Mouse (Mus musculus) bone marrow, adult 2 months (tissue): ENCODE data around the gene Gpr179. TPM values are rescaled to one million over a fixed set of nuclear protein-coding genes. Genes with fewer than 3 reads are reported as not detected.

Experiments used
- H3K27ac ChIP-seq: fragments of 200-500 bp; 2 replicates; pipeline ENCODE4 v1.5.1; 2012; ENCODE audit warnings: low read depth, mild to moderate bottlenecking, control low read depth, inconsistent platforms, low read length; ENCODE audit not compliant: control insufficient read depth, poor library complexity, insufficient read depth
- H3K4me1 ChIP-seq: fragments of 200-500 bp; 2 replicates; pipeline ENCODE4 v1.6.1; 2011; ENCODE audit warnings: low read length; ENCODE audit not compliant: control insufficient read depth, insufficient read depth
- H3K4me3 ChIP-seq: fragments of 200-500 bp; replicated peaks from 2 replicates; pipeline ENCODE3; 2011; ENCODE audit warnings: mild to moderate bottlenecking, low read depth, low read length, control low read depth; ENCODE audit not compliant: control insufficient read depth
- CTCF ChIP-seq: fragments of 200-500 bp; IDR thresholded peaks from 2 replicates; pipeline ENCODE4 v1.5.1; 2011; ENCODE audit warnings: low read length, control low read depth; ENCODE audit not compliant: control insufficient read depth, insufficient read depth
- POLR2A ChIP-seq: fragments of 200-500 bp; IDR thresholded peaks from 2 replicates; pipeline ENCODE4 v1.6.1; 2011; ENCODE audit warnings: low read depth, mild to moderate bottlenecking, control low read depth, low read length, borderline replicate concordance; ENCODE audit not compliant: control insufficient read depth
- WGBS: fragments of 180-500 bp; shearing (Covaris S2); methylation state at CpG from one replicate; pipeline ENCODE4 v1.1.7; 2018; 5-methylcytosine and 5-hydroxymethylcytosine counted together
- polyA plus RNA-seq: library from polyadenylated mRNA; stranded (reverse); fragments of >200 nt; gene quantifications from 2 replicates; pipeline ENCODE4 v1.2.4, GENCODE M21; 2011; ENCODE audit warnings: low replicate concordance; ENCODE audit not compliant: missing spikeins, insufficient read depth, insufficient read length

The Gpr179 gene
- not detected in 2 replicates for polyA plus RNA-seq

DNA sequence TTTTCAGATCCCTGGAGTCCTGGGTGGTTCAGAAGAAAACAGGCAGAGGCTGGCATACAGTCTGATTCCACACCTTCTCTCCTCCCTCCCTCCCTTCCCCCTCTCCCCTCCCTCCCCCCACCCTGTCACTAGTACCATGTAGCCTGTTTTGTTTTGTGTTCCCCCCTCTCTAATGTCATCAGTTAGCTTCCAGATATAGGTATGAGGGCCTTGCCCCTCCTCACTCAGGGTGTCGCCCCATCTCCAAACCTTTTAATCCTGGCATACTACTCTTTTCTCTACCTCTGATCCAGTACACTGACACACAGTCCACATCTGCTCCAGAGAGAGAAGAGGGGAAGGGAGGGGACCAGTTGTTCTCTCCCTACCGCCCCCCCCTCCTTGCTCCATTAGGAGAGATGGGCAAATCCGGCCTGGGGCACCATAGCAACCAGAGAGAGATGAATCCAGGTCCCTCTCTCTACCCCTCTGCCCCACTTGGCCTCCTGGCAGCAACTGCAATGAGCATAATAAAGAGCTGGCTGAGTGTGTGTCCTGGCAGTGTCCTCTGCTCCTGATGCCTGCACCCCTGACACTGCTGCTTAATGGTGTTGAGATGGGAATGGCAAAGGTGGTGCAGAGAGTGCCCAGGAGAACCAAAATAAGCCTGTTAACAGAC lies at the start of gene Gpr179:
Gpr179 (minus strand) TSS at position 51 of the 658 bp plus-strand sequence.
- Histone ChIP-seq H3K4me1 (peaks cover 2% of the 10 kb centered on the region; the same call in 1 of the 2 replicates), H3K4me3 (no peak within 1 kb of the TSS), H3K27ac (no peak within 1 kb of the TSS)
- whole genome bisulfite sequencing: 79% methylated on average over 3 of the region's 3 CpGs
- TF ChIP-seq CTCF: no peak
- no peak for TF ChIP-seq POLR2A

GRCm38 (mm10) chr11:97401082-97401481 lies 49.2 kb upstream of the Gpr179 start:
- no peak overlapping the region for H3K4me3 ChIP-seq
- TF ChIP-seq CTCF (no peak), POLR2A (no peak)
- whole genome bisulfite sequencing: 32% methylated on average over 6 of the region's 6 CpGs
- peak overlapping the region; percentile 41; the same call in 1 of the 2 replicates for H3K27ac ChIP-seq
- peaks cover 1% of the 10 kb centered on the region for H3K4me1 ChIP-seq

- peak overlapping the region; percentile 5 for H3K4me3 ChIP-seq
- H3K27ac ChIP-seq: no peak overlapping the region
- 4% methylated on average over 23 of the region's 23 CpGs for WGBS
- peaks cover 1% of the 10 kb centered on the region for H3K4me1 ChIP-seq
- TF ChIP-seq CTCF (peak; percentile 95), POLR2A (peak; percentile 47; the same call in 1 of the 2 replicates)
Measured at GRCm38 (mm10) chr11:97399958-97400710, 48.3 kb upstream of the Gpr179 start.

- TF ChIP-seq CTCF (no peak), POLR2A (no peak)
- H3K27ac ChIP-seq: no peak overlapping the region
- peaks cover 2% of the 10 kb centered on the region; the same call in 1 of the 2 replicates for H3K4me1 ChIP-seq
- H3K4me3 ChIP-seq: no peak overlapping the region
- WGBS: 81% methylated on average over 2 of the region's 2 CpGs
Measured at GRCm38 (mm10) chr11:97398506-97398905, 46.6 kb upstream of the Gpr179 start.

- Histone ChIP-seq H3K4me3 (no peak overlapping the region), H3K27ac (no peak overlapping the region), H3K4me1 (peaks cover 2% of the 10 kb centered on the region; the same call in 1 of the 2 replicates)
- no peak for TF ChIP-seq CTCF
- TF ChIP-seq POLR2A: no peak
- WGBS: 22% methylated on average over 11 of the region's 11 CpGs
Measured at GRCm38 (mm10) chr11:97394146-97394545, 42.3 kb upstream of the Gpr179 start.

- no peak overlapping the region for H3K27ac ChIP-seq
- H3K4me1 ChIP-seq: peaks cover 2% of the 10 kb centered on the region; the same call in 1 of the 2 replicates
- 63% methylated on average over 11 of the region's 11 CpGs for WGBS
- TF ChIP-seq POLR2A: no peak
- TF ChIP-seq CTCF: no peak
- no peak overlapping the region for H3K4me3 ChIP-seq
Measured at GRCm38 (mm10) chr11:97393658-97394057, 41.8 kb upstream of the Gpr179 start.

- Histone ChIP-seq H3K4me1 (no peaks in the 10 kb centered on the region; the same call in 1 of the 2 replicates), H3K4me3 (no peak overlapping the region), H3K27ac (no peak overlapping the region)
- 91% methylated on average over 8 of the region's 8 CpGs for WGBS
- no peak for TF ChIP-seq CTCF
- no peak for TF ChIP-seq POLR2A
Measured at GRCm38 (mm10) chr11:97389127-97389526, 37.2 kb upstream of the Gpr179 start.

DNA sequence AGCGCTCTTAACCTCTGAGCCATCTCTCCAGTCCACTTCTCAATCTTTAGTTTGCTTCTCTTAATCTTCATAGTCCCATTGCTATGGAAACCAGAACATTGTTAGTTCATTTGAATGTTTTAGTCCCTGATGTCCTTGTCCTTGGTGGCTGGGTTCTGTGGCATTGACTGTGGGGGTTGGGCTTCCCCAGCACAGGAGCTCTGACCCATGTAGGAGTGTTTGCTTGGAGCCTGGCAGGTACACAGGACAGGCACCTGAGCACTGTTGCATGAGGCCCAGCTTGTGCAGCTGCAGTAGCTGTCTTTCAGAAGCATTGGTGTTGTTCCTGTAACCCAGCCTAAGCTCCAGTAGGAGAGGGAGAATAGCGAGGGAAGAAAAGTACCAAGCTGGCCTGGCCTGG lies 35.9 kb upstream of the Gpr179 start:
- TF ChIP-seq POLR2A: no peak
- TF ChIP-seq CTCF: no peak
- no peaks in the 10 kb centered on the region for H3K4me1 ChIP-seq

More for the DNA sequence above, 35.9 kb upstream of the Gpr179 start:
- Histone ChIP-seq H3K4me3 (no peak overlapping the region), H3K27ac (peak overlapping the region; percentile 21; the same call in 1 of the 2 replicates)
- WGBS: 86% methylated on average over 2 of the region's 2 CpGs
